Mouse (Mus musculus): ENCODE measurements around the gene Bsx.

- TF ChIP-seq CTCF (IDR thresholded peaks at IDR 0.05; ENCODE audit: borderline replicate concordance, insufficient read depth, low read depth, low read length): no peak
- no peak for TF ChIP-seq POLR2A (IDR thresholded peaks at IDR 0.05; ENCODE audit: borderline replicate concordance, insufficient read depth, low read length)
Observed at GRCm38 (mm10) chr9:40876164-40876563, 2.2 kb downstream of the Bsx start.
